Mouse (Mus musculus): ENCODE results near the gene Ttbk2. TPM values are rescaled to one million over a fixed set of nuclear protein-coding genes. Genes with fewer than 3 reads are reported as not detected.

The Ttbk2 gene
- polyA plus RNA-seq, 1 experiment from 2014 or later, result 0.95 TPM

- no peaks in the 10 kb centered on the region for H3K4me1 ChIP-seq (replicated peaks; ENCODE audit: control insufficient read depth, insufficient read depth)
- no peak for DNase-seq (ENCODE audit: low spot score)
- H3K27ac ChIP-seq (replicated peaks), result no peak overlapping the region
- H3K4me2 ChIP-seq (replicated peaks; ENCODE audit: low read depth), result no peak overlapping the region
- TF ChIP-seq EP300 (optimal IDR thresholded peaks at IDR 0.05) (no peak), CTCF (IDR thresholded peaks at IDR 0.05; ENCODE audit: low read depth) (no peak)
- H3K4me3 ChIP-seq (ENCODE audit: low read depth, low read length), result no peak overlapping the region
- ATAC-seq (ENCODE audit: low FRiP score, low TSS enrichment), result no peak
- no peaks in the 10 kb centered on the region for H3K27me3 ChIP-seq (ENCODE audit: control insufficient read depth, insufficient read depth, low read length)
- no peaks in the 10 kb centered on the region for H3K9me3 ChIP-seq (ENCODE audit: control insufficient read depth, low read length)
- WGBS, result 42% methylated on average over 1 of the region's 1 CpGs
- no peak overlapping the region for H3K9ac ChIP-seq (ENCODE audit: low read length)
- no peaks in the 10 kb centered on the region for H3K36me3 ChIP-seq (ENCODE audit: control insufficient read depth, insufficient read depth, low read length)
Observed at GRCm38 (mm10) chr2:120852626-120853025, 2.2 kb upstream of the Ttbk2 start.

GRCm38 (mm10) chr2:120849449-120850423 is 668 bp downstream of the Ttbk2 start, which contains the start of gene Cdan1:
Gene Cdan1 (minus strand): TSS chr2:120850128.
- Histone ChIP-seq H3K27ac (replicated peaks) (peak within 1 kb of the TSS; percentile 53; the same call in 1 of the 2 replicates), H3K4me2 (replicated peaks; ENCODE audit: low read depth) (peak within 1 kb of the TSS; percentile 78)
- DNase-seq (ENCODE audit: low spot score), result peak; percentile 52

GRCm38 (mm10) chr2:120845280-120845679 is 5.1 kb downstream of the Ttbk2 start:
- no peaks in the 10 kb centered on the region for H3K9me3 ChIP-seq (ENCODE audit: control insufficient read depth, low read length)
- no peaks in the 10 kb centered on the region for H3K27me3 ChIP-seq (ENCODE audit: control insufficient read depth, insufficient read depth, low read length)
- DNase-seq (ENCODE audit: low spot score) (no peak), ATAC-seq (ENCODE audit: low FRiP score, low TSS enrichment) (no peak)
- H3K27ac ChIP-seq (replicated peaks), result no peak overlapping the region
- no peak overlapping the region for H3K4me2 ChIP-seq (replicated peaks; ENCODE audit: low read depth)
- TF ChIP-seq EP300 (optimal IDR thresholded peaks at IDR 0.05), result no peak
- TF ChIP-seq CTCF (IDR thresholded peaks at IDR 0.05; ENCODE audit: low read depth), result no peak
- no peak overlapping the region for H3K4me3 ChIP-seq (ENCODE audit: low read depth, low read length)
- H3K4me1 ChIP-seq (replicated peaks; ENCODE audit: control insufficient read depth, insufficient read depth), result no peaks in the 10 kb centered on the region
- WGBS, result 100% methylated on average over 1 of the region's 1 CpGs
- no peaks in the 10 kb centered on the region for H3K36me3 ChIP-seq (ENCODE audit: control insufficient read depth, insufficient read depth, low read length)
- H3K9ac ChIP-seq (ENCODE audit: low read length), result no peak overlapping the region

More at GRCm38 (mm10) chr2:120849449-120850423, 668 bp downstream of the Ttbk2 start, which contains the start of gene Cdan1:
- Histone ChIP-seq H3K9me3 (ENCODE audit: control insufficient read depth, low read length) (no peaks in the 10 kb centered on the region), H3K4me3 (ENCODE audit: low read depth, low read length) (peak within 1 kb of the TSS; percentile 90), H3K9ac (ENCODE audit: low read length) (peak within 1 kb of the TSS; percentile 75), H3K4me1 (replicated peaks; ENCODE audit: control insufficient read depth, insufficient read depth) (no peaks in the 10 kb centered on the region), H3K27me3 (ENCODE audit: control insufficient read depth, insufficient read depth, low read length) (no peaks in the 10 kb centered on the region), H3K36me3 (ENCODE audit: control insufficient read depth, insufficient read depth, low read length) (no peaks in the 10 kb centered on the region)
- TF ChIP-seq EP300 (optimal IDR thresholded peaks at IDR 0.05) (no peak), CTCF (IDR thresholded peaks at IDR 0.05; ENCODE audit: low read depth) (no peak)
- under 1% methylated on average over 68 of the region's 71 CpGs for WGBS
- ATAC-seq (ENCODE audit: low FRiP score, low TSS enrichment), result peak; percentile 60

- 75% methylated on average over 4 of the region's 4 CpGs for WGBS
- Histone ChIP-seq H3K36me3 (ENCODE audit: control insufficient read depth, insufficient read depth, low read length) (no peaks in the 10 kb centered on the region), H3K27me3 (ENCODE audit: control insufficient read depth, insufficient read depth, low read length) (no peaks in the 10 kb centered on the region), H3K4me2 (replicated peaks; ENCODE audit: low read depth) (no peak overlapping the region), H3K4me1 (replicated peaks; ENCODE audit: control insufficient read depth, insufficient read depth) (no peaks in the 10 kb centered on the region), H3K9ac (ENCODE audit: low read length) (no peak overlapping the region), H3K9me3 (ENCODE audit: control insufficient read depth, low read length) (no peaks in the 10 kb centered on the region), H3K27ac (replicated peaks) (no peak overlapping the region), H3K4me3 (ENCODE audit: low read depth, low read length) (no peak overlapping the region)
- ATAC-seq (ENCODE audit: low FRiP score, low TSS enrichment), result no peak
- no peak for TF ChIP-seq EP300 (optimal IDR thresholded peaks at IDR 0.05)
- TF ChIP-seq CTCF (IDR thresholded peaks at IDR 0.05; ENCODE audit: low read depth), result no peak
- no peak for DNase-seq (ENCODE audit: low spot score)
Observed at GRCm38 (mm10) chr2:120843990-120844389, 6.4 kb downstream of the Ttbk2 start.

- Histone ChIP-seq H3K4me3 (ENCODE audit: low read depth, low read length) (no peak overlapping the region), H3K36me3 (ENCODE audit: control insufficient read depth, insufficient read depth, low read length) (no peaks in the 10 kb centered on the region), H3K9ac (ENCODE audit: low read length) (no peak overlapping the region), H3K9me3 (ENCODE audit: control insufficient read depth, low read length) (no peaks in the 10 kb centered on the region), H3K4me1 (replicated peaks; ENCODE audit: control insufficient read depth, insufficient read depth) (no peaks in the 10 kb centered on the region), H3K27ac (replicated peaks) (no peak overlapping the region), H3K4me2 (replicated peaks; ENCODE audit: low read depth) (no peak overlapping the region), H3K27me3 (ENCODE audit: control insufficient read depth, insufficient read depth, low read length) (no peaks in the 10 kb centered on the region)
- ATAC-seq (ENCODE audit: low FRiP score, low TSS enrichment) (no peak), DNase-seq (ENCODE audit: low spot score) (no peak)
- no peak for TF ChIP-seq CTCF (IDR thresholded peaks at IDR 0.05; ENCODE audit: low read depth)
- no peak for TF ChIP-seq EP300 (optimal IDR thresholded peaks at IDR 0.05)
- 80% methylated on average over 1 of the region's 1 CpGs for WGBS
Observed at GRCm38 (mm10) chr2:120841211-120841610, 9.2 kb downstream of the Ttbk2 start.

GRCm38 (mm10) chr2:120835167-120835566 is 15.2 kb downstream of the Ttbk2 start:
- no peak for TF ChIP-seq EP300 (optimal IDR thresholded peaks at IDR 0.05)
- no peak for TF ChIP-seq CTCF (IDR thresholded peaks at IDR 0.05; ENCODE audit: low read depth)
- Histone ChIP-seq H3K9me3 (ENCODE audit: control insufficient read depth, low read length) (no peaks in the 10 kb centered on the region), H3K9ac (ENCODE audit: low read length) (no peak overlapping the region), H3K4me2 (replicated peaks; ENCODE audit: low read depth) (no peak overlapping the region), H3K4me1 (replicated peaks; ENCODE audit: control insufficient read depth, insufficient read depth) (no peaks in the 10 kb centered on the region), H3K27me3 (ENCODE audit: control insufficient read depth, insufficient read depth, low read length) (no peaks in the 10 kb centered on the region), H3K36me3 (ENCODE audit: control insufficient read depth, insufficient read depth, low read length) (no peaks in the 10 kb centered on the region), H3K4me3 (ENCODE audit: low read depth, low read length) (no peak overlapping the region), H3K27ac (replicated peaks) (no peak overlapping the region)
- DNase-seq (ENCODE audit: low spot score) (no peak), ATAC-seq (ENCODE audit: low FRiP score, low TSS enrichment) (no peak)
- 91% methylated on average over 4 of the region's 4 CpGs for WGBS
